Mouse (Mus musculus) heart, adult 2 months (tissue): ENCODE measurements around the gene Aftph. TPM values are rescaled to one million over a fixed set of nuclear protein-coding genes. Genes with fewer than 3 reads are reported as not detected.

ENCODE experiments used
- DNase-seq, 2 experiments: peaks; one replicate each; pipeline ENCODE4 v3.0.0; 2021
- H3K27ac ChIP-seq: fragments of 200-600 bp; 2 replicates; pipeline ENCODE4 v1.8.1; 2022
- H3K27me3 ChIP-seq: fragments of 200-500 bp; 2 replicates; pipeline ENCODE4 v1.6.1; 2012; ENCODE audit warnings: mild to moderate bottlenecking, low read length, inconsistent platforms, mixed read lengths; ENCODE audit not compliant: control insufficient read depth, insufficient read depth
- H3K36me3 ChIP-seq: fragments of 200-500 bp; 2 replicates; pipeline ENCODE4 v1.6.1; 2012; ENCODE audit warnings: low read length, inconsistent platforms; ENCODE audit not compliant: control insufficient read depth, insufficient read depth
- H3K4me1 ChIP-seq: fragments of 200-500 bp; 2 replicates; pipeline ENCODE4 v1.6.1; 2011; ENCODE audit warnings: low read length; ENCODE audit not compliant: control insufficient read depth, insufficient read depth
- H3K4me3 ChIP-seq: fragments of 200-600 bp; 2 replicates; pipeline ENCODE4 v1.8.1; 2022
- H3K79me2 ChIP-seq: fragments of 200-500 bp; replicated peaks from 2 replicates; pipeline ENCODE4 v1.6.1; 2012; ENCODE audit warnings: mild to moderate bottlenecking, inconsistent platforms, low read length, moderate library complexity, mixed read lengths; ENCODE audit not compliant: control insufficient read depth, insufficient read depth
- H3K9ac ChIP-seq: fragments of 200-500 bp; 2 replicates; pipeline ENCODE4 v1.6.1; 2012; ENCODE audit warnings: low read depth, mild to moderate bottlenecking, control low read depth, inconsistent platforms, low read length, mixed read lengths
- CTCF ChIP-seq: fragments of 200-600 bp; IDR thresholded peaks from 2 replicates; pipeline ENCODE4 v1.8.1; 2022; ENCODE audit warnings: antibody characterized with exemption, mild to moderate bottlenecking, moderate library complexity
- EP300 ChIP-seq: fragments of 200-500 bp; IDR thresholded peaks from 2 replicates; pipeline ENCODE4 v1.6.1; 2011; ENCODE audit warnings: low read depth, low read length, control low read depth; ENCODE audit not compliant: insufficient read depth
- POLR2A ChIP-seq: fragments of 200-500 bp; IDR thresholded peaks from 2 replicates; pipeline ENCODE4 v1.6.1; 2011; ENCODE audit warnings: mild to moderate bottlenecking, low read depth, low read length, control low read depth; ENCODE audit not compliant: insufficient read depth
- WGBS: fragments of 180-500 bp; shearing (Covaris S2); methylation state at CpG from one replicate; pipeline ENCODE4 v1.1.7; 2018; 5-methylcytosine and 5-hydroxymethylcytosine counted together
- intact Hi-C: fragments of 180-260 bp; cut with DNase I; formaldehyde crosslinking; loops from one replicate; pipeline ENCODE4 v1.15.1; 2025
- long read RNA-seq: library from polyadenylated mRNA; stranded (forward); transcript quantifications from one replicate; pipeline ENCODE4 v2.0.0, GENCODE M21; 2021
- polyA plus RNA-seq: library from polyadenylated mRNA; depleted of rRNA; stranded (reverse); fragments of >200 nt; gene quantifications from 2 replicates; pipeline ENCODE4 v1.2.3, GENCODE M21; 2012; rRNA removed
- total RNA-seq, 2 experiments: library from RNA; stranded (reverse); gene quantifications; 2 replicates each; pipeline ENCODE4 v1.2.3; 2021

Gene Aftph
- 10 to 100 TPM; 22.5 to 22.7 TPM for total RNA-seq
- polyA plus RNA-seq, result 18.9 and 28.2 TPM in 2 replicates
- long read RNA-seq, transcript Aftph-201 (9 exons, 3,998 nt), result major isoform, 10 of 15 reads
- long read RNA-seq, partial matches to known transcripts, result 2 of 15 reads
- long read RNA-seq, other reads (novel, unspliced or antisense), result 3 of 15 reads

GRCm38 (mm10) chr11:20741201-20742100 lies at the start of gene Aftph:
Aftph (minus strand) TSS chr11:20741589.
- Histone ChIP-seq H3K4me3 (peak within 1 kb of the TSS; percentile 60), H3K9ac (peak within 1 kb of the TSS; percentile 87), H3K79me2 (no peaks in the 10 kb centered on the region; the same call in 1 of the 2 replicates), H3K4me1 (peaks cover 2% of the 10 kb centered on the region; the same call in 1 of the 2 replicates), H3K36me3 (no peaks in the 10 kb centered on the region), H3K27me3 (no peaks in the 10 kb centered on the region), H3K27ac (peak within 1 kb of the TSS; percentile 81)
- DNase-seq, result peak; percentile 95 to 97
- TF ChIP-seq CTCF (no peak), POLR2A (peak; percentile 91), EP300 (peak; percentile 72; the same call in 1 of the 2 replicates)
- WGBS, result under 1% methylated on average over 71 of the region's 81 CpGs
- intact Hi-C loops, result loop anchor here (2.0 to 5.0 kb wide), 5 partner anchors 39 to 287 kb away; partner anchors contain the start of gene Sertad2

- intact Hi-C loops, result no loop called here
- no peaks in the 10 kb centered on the region for H3K36me3 ChIP-seq
Observed at GRCm38 (mm10) chr11:20789015-20789414, 47.6 kb upstream of the Aftph start.

GRCm38 (mm10) chr11:20788070-20788469 lies 46.7 kb upstream of the Aftph start:
- intact Hi-C loops, result no loop called here
- TF ChIP-seq EP300 (no peak), POLR2A (no peak), CTCF (no peak)
- Histone ChIP-seq H3K9ac (no peak overlapping the region), H3K36me3 (no peaks in the 10 kb centered on the region), H3K79me2 (no peaks in the 10 kb centered on the region), H3K4me3 (no peak overlapping the region), H3K4me1 (no peaks in the 10 kb centered on the region), H3K27me3 (no peaks in the 10 kb centered on the region), H3K27ac (no peak overlapping the region)
- no peak for DNase-seq
- 78% methylated on average over 3 of the region's 3 CpGs for WGBS

More at GRCm38 (mm10) chr11:20789015-20789414, 47.6 kb upstream of the Aftph start:
- Histone ChIP-seq H3K4me1 (no peaks in the 10 kb centered on the region), H3K9ac (no peak overlapping the region), H3K27ac (no peak overlapping the region), H3K4me3 (no peak overlapping the region), H3K79me2 (no peaks in the 10 kb centered on the region), H3K27me3 (no peaks in the 10 kb centered on the region)
- 71% methylated on average over 1 of the region's 1 CpGs for WGBS
- no peak for DNase-seq
- TF ChIP-seq POLR2A (no peak), CTCF (no peak), EP300 (no peak)

GRCm38 (mm10) chr11:20786191-20786590 lies 44.8 kb upstream of the Aftph start:
- Histone ChIP-seq H3K9ac (no peak overlapping the region), H3K79me2 (no peaks in the 10 kb centered on the region), H3K27me3 (no peaks in the 10 kb centered on the region), H3K4me1 (no peaks in the 10 kb centered on the region), H3K36me3 (no peaks in the 10 kb centered on the region), H3K4me3 (no peak overlapping the region), H3K27ac (no peak overlapping the region)
- 78% methylated on average over 2 of the region's 2 CpGs for WGBS
- no peak for TF ChIP-seq EP300
- no peak for TF ChIP-seq POLR2A
- no peak for TF ChIP-seq CTCF
- intact Hi-C loops, result no loop called here
- no peak for DNase-seq

- Histone ChIP-seq H3K4me1 (no peaks in the 10 kb centered on the region), H3K27me3 (no peaks in the 10 kb centered on the region), H3K9ac (no peak overlapping the region), H3K27ac (no peak overlapping the region), H3K79me2 (no peaks in the 10 kb centered on the region), H3K4me3 (no peak overlapping the region), H3K36me3 (no peaks in the 10 kb centered on the region)
- 66% methylated on average over 1 of the region's 1 CpGs for WGBS
- intact Hi-C loops, result no loop called here
- DNase-seq, result no peak
- no peak for TF ChIP-seq EP300
- TF ChIP-seq POLR2A, result no peak
- TF ChIP-seq CTCF, result no peak
Observed at GRCm38 (mm10) chr11:20785186-20785585, 43.8 kb upstream of the Aftph start.
